Mouse (Mus musculus) MEL (cell line): ENCODE measurements around the gene Naa80. TPM values are rescaled to one million over a fixed set of nuclear protein-coding genes. Genes with fewer than 3 reads are reported as not detected.

ENCODE experiments used
- DNase-seq: peaks from one replicate; pipeline ENCODE4 v3.0.0; 2011; ENCODE audit warnings: low read depth, low spot score
- H3K27ac ChIP-seq: 2 replicates; pipeline ENCODE4 v1.5.1; 2012; ENCODE audit warnings: low read depth, mild to moderate bottlenecking, control low read depth, low read length, moderate library complexity; ENCODE audit not compliant: control insufficient read depth
- H3K27me3 ChIP-seq, 2 experiments: fragments of 150-350 bp in 1 of 2; sonication (generic) in 1 of 2; 2 replicates each; pipeline ENCODE4 v1.6.1; 2012; ENCODE audit warnings: low read length in 2 of 2, mild to moderate bottlenecking in 2 of 2, improper control_type of control experiment in 1 of 2, moderate library complexity in 1 of 2; ENCODE audit not compliant: insufficient read depth in 2 of 2, control insufficient read depth in 1 of 2
- H3K36me3 ChIP-seq, 2 experiments: 2 replicates each; pipeline ENCODE4 v1.6.1; 2012 to 2014; ENCODE audit warnings: low read length in 2 of 2, improper control_type of control experiment in 1 of 2, inconsistent platforms in 1 of 2, mild to moderate bottlenecking in 1 of 2; ENCODE audit not compliant: insufficient read depth in 2 of 2, control insufficient read depth in 1 of 2
- H3K4me1 ChIP-seq, 2 experiments: fragments of 150-350 bp in 1 of 2; sonication (generic) in 1 of 2; 2 replicates each; pipeline ENCODE4 v1.6.1; 2012; ENCODE audit warnings: low read length in 2 of 2, improper control_type of control experiment in 1 of 2, mild to moderate bottlenecking in 1 of 2; ENCODE audit not compliant: insufficient read depth in 2 of 2, control insufficient read depth in 1 of 2
- H3K4me3 ChIP-seq, 2 experiments: fragments of 150-350 bp in 1 of 2; sonication (generic) in 1 of 2; 2 replicates each; pipeline ENCODE4 v1.5.1; 2012; ENCODE audit warnings: low read depth in 2 of 2, low read length in 2 of 2, mild to moderate bottlenecking in 2 of 2, moderate library complexity in 2 of 2, control low read depth in 1 of 2, improper control_type of control experiment in 1 of 2; ENCODE audit not compliant: control insufficient read depth in 1 of 2, insufficient read depth in 1 of 2
- H3K79me2 ChIP-seq: 2 replicates; pipeline ENCODE4 v1.6.1; 2012; ENCODE audit warnings: mild to moderate bottlenecking, low read length, moderate library complexity; ENCODE audit not compliant: control insufficient read depth, poor library complexity, insufficient read depth
- H3K9ac ChIP-seq: 2 replicates; pipeline ENCODE4 v1.6.1; 2012; ENCODE audit warnings: low read depth, mild to moderate bottlenecking, control low read depth, low read length, moderate library complexity; ENCODE audit not compliant: control insufficient read depth, poor library complexity, severe bottlenecking
- H3K9me3 ChIP-seq: fragments of 150-350 bp; sonication (generic); replicated peaks from 2 replicates; pipeline ENCODE4 v1.6.1; 2012; ENCODE audit warnings: mild to moderate bottlenecking, low read length, improper control_type of control experiment, moderate library complexity; ENCODE audit not compliant: insufficient read depth
- CHD1 ChIP-seq: IDR thresholded peaks from 2 replicates; pipeline ENCODE4 v1.6.1; 2012; ENCODE audit warnings: low read depth, mild to moderate bottlenecking, inconsistent platforms, low read length, improper control_type of control experiment
- CHD2 ChIP-seq: IDR thresholded peaks from 2 replicates; pipeline ENCODE4 v1.6.1; 2011; ENCODE audit warnings: low read length, improper control_type of control experiment
- CTCF ChIP-seq, 3 experiments: IDR thresholded peaks in 2 of 3; conservative IDR thresholded peaks in 1 of 3; 2 replicates each; pipeline ENCODE4 v1.5.1; 2011 to 2012; ENCODE audit warnings: low read length in 3 of 3, low read depth in 2 of 3, mild to moderate bottlenecking in 2 of 3, improper control_type of control experiment in 1 of 3, inconsistent platforms in 1 of 3, mixed read lengths in 1 of 3, moderate library complexity in 1 of 3; ENCODE audit not compliant: control insufficient read depth in 1 of 3, insufficient read depth in 1 of 3, poor library complexity in 1 of 3, severe bottlenecking in 1 of 3
- E2F4 ChIP-seq: IDR thresholded peaks from 2 replicates; pipeline ENCODE4 v1.6.1; 2011; ENCODE audit warnings: low read depth, low read length, improper control_type of control experiment, borderline replicate concordance
- ELF1 ChIP-seq: IDR thresholded peaks from 2 replicates; pipeline ENCODE4 v1.6.1; 2014; ENCODE audit warnings: low read depth, mild to moderate bottlenecking, inconsistent platforms, low read length, improper control_type of control experiment, moderate library complexity
- EP300 ChIP-seq, 2 experiments: IDR thresholded peaks; 2 replicates each; pipeline ENCODE4 v1.6.1; 2011; ENCODE audit warnings: improper control_type of control experiment in 2 of 2, low read length in 2 of 2, low read depth in 1 of 2, mild to moderate bottlenecking in 1 of 2
- HCFC1 ChIP-seq: IDR thresholded peaks from 2 replicates; pipeline ENCODE4 v1.6.1; 2012; ENCODE audit warnings: low read depth, mild to moderate bottlenecking, inconsistent platforms, low read length, improper control_type of control experiment, moderate library complexity
- KAT2A ChIP-seq: conservative IDR thresholded peaks from 2 replicates; pipeline ENCODE4 v1.6.1; 2012; ENCODE audit warnings: low read depth, low read length, improper control_type of control experiment, inconsistent platforms
- MAZ ChIP-seq: IDR thresholded peaks from 2 replicates; pipeline ENCODE4 v1.6.1; 2012; ENCODE audit warnings: low read depth, mild to moderate bottlenecking, inconsistent platforms, low read length, improper control_type of control experiment
- MEF2A ChIP-seq: IDR thresholded peaks from 2 replicates; pipeline ENCODE4 v1.6.1; 2014; ENCODE audit warnings: low read depth, mild to moderate bottlenecking, inconsistent platforms, low read length, improper control_type of control experiment; ENCODE audit not compliant: poor library complexity, insufficient replicate concordance, severe bottlenecking; ENCODE audit errors: extremely low read depth
- MXI1 ChIP-seq: IDR thresholded peaks from 2 replicates; pipeline ENCODE4 v1.6.1; 2011; ENCODE audit warnings: mild to moderate bottlenecking, low read depth, low read length, improper control_type of control experiment
- MYB ChIP-seq: IDR thresholded peaks from 2 replicates; pipeline ENCODE4 v1.6.1; 2011; ENCODE audit warnings: mild to moderate bottlenecking, low read depth, low read length, improper control_type of control experiment
- MYC ChIP-seq: IDR thresholded peaks from 2 replicates; pipeline ENCODE4 v1.6.1; 2011; ENCODE audit warnings: low read depth, mild to moderate bottlenecking, low read length, improper control_type of control experiment, moderate library complexity
- NELFE ChIP-seq: IDR thresholded peaks from 2 replicates; pipeline ENCODE4 v1.6.1; 2011; ENCODE audit warnings: low read depth, low read length, improper control_type of control experiment
- NRF1 ChIP-seq: IDR thresholded peaks from 2 replicates; pipeline ENCODE4 v1.6.1; 2014; ENCODE audit warnings: low read depth, mild to moderate bottlenecking, inconsistent platforms, low read length, improper control_type of control experiment, moderate library complexity; ENCODE audit not compliant: poor library complexity, insufficient read depth, severe bottlenecking
- POLR2AphosphoS5 ChIP-seq: IDR thresholded peaks from 2 replicates; pipeline ENCODE4 v1.6.1; 2012; ENCODE audit warnings: low read depth, borderline replicate concordance, mild to moderate bottlenecking, inconsistent platforms, low read length, moderate library complexity, mixed read lengths
- RAD21 ChIP-seq: IDR thresholded peaks from 2 replicates; pipeline ENCODE4 v1.6.1; 2011; ENCODE audit warnings: mild to moderate bottlenecking, low read depth, low read length, improper control_type of control experiment
- RCOR1 ChIP-seq: IDR thresholded peaks from 2 replicates; pipeline ENCODE4 v1.6.1; 2012; ENCODE audit warnings: low read depth, mild to moderate bottlenecking, inconsistent platforms, low read length, improper control_type of control experiment
- SIN3A ChIP-seq: IDR thresholded peaks from 2 replicates; pipeline ENCODE4 v1.6.1; 2012; ENCODE audit warnings: low read length, improper control_type of control experiment, inconsistent platforms
- SMC3 ChIP-seq: IDR thresholded peaks from 2 replicates; pipeline ENCODE4 v1.6.1; 2011; ENCODE audit warnings: low read depth, low read length, improper control_type of control experiment
- TAL1 ChIP-seq: IDR thresholded peaks from 2 replicates; pipeline ENCODE4 v1.6.1; 2012; ENCODE audit warnings: mild to moderate bottlenecking, inconsistent platforms, low read length, moderate library complexity, mixed read lengths
- TBP ChIP-seq: IDR thresholded peaks from 2 replicates; pipeline ENCODE4 v1.8.0; 2011; ENCODE audit warnings: low read depth, low read length, improper control_type of control experiment
- TCF12 ChIP-seq: IDR thresholded peaks from 2 replicates; pipeline ENCODE4 v1.6.1; 2014; ENCODE audit warnings: low read depth, mild to moderate bottlenecking, inconsistent platforms, low read length, improper control_type of control experiment, moderate library complexity
- UBTF ChIP-seq: IDR thresholded peaks from 2 replicates; pipeline ENCODE4 v1.6.1; 2012; ENCODE audit warnings: low read depth, mild to moderate bottlenecking, inconsistent platforms, low read length, improper control_type of control experiment, moderate library complexity, borderline replicate concordance; ENCODE audit not compliant: insufficient read depth
- USF1 ChIP-seq: IDR thresholded peaks from 2 replicates; pipeline ENCODE4 v1.6.1; 2014; ENCODE audit warnings: low read depth, mild to moderate bottlenecking, inconsistent platforms, low read length, improper control_type of control experiment, moderate library complexity
- ZKSCAN1 ChIP-seq: IDR thresholded peaks from 2 replicates; pipeline ENCODE4 v1.6.1; 2012; ENCODE audit warnings: low read depth, mild to moderate bottlenecking, inconsistent platforms, low read length, improper control_type of control experiment, moderate library complexity
- ZNF384 ChIP-seq: IDR thresholded peaks from 2 replicates; pipeline ENCODE4 v1.6.1; 2012; ENCODE audit warnings: low read depth, mild to moderate bottlenecking, inconsistent platforms, low read length, improper control_type of control experiment
- polyA plus RNA-seq, 2 experiments: library from polyadenylated mRNA; stranded (reverse) in 1 of 2; unstranded in 1 of 2; fragments of >175 nt in 1 of 2; fragments of >200 nt in 1 of 2; gene quantifications; 2 replicates each; pipeline versions ENCODE4 v1.2.1 to v1.2.4; 2012; ENCODE audit warnings: low replicate concordance in 2 of 2, low read depth in 1 of 2; ENCODE audit not compliant: insufficient read length in 2 of 2, insufficient read depth in 1 of 2, missing spikeins in 1 of 2
- total RNA-seq: library from RNA; depleted of rRNA; stranded (reverse); fragments of 300-350 nt; gene quantifications from 2 replicates; pipeline ENCODE4 v1.2.3, GENCODE M21; 2012

Gene Naa80
- total and polyA plus RNA-seq, 3 experiments, result 14.3 to 74.0 TPM; not detected in 1

- Histone ChIP-seq H3K36me3 (peaks cover 0 to 11% of the 10 kb centered on the region in 2 experiments; a peak in 3 of 4 replicates), H3K4me3 (peak overlapping the region; percentile 65 to 85), H3K4me1 (peaks cover 3 to 23% of the 10 kb centered on the region in 2 experiments; a peak in 3 of 4 replicates), H3K79me2 (peaks cover 2% of the 10 kb centered on the region; the same call in 1 of the 2 replicates), H3K27me3 (no peaks in the 10 kb centered on the region), H3K9ac (peak overlapping the region; percentile 84), H3K9me3 (no peaks in the 10 kb centered on the region), H3K27ac (no peak overlapping the region)
- no peak for TF ChIP-seq TAL1
- no peak for TF ChIP-seq CHD1
- 0 out of 2 replicates have a peak, but pooled peaks have one; percentile 1 for TF ChIP-seq UBTF
- TF ChIP-seq ELF1, result no peak
- no peak for TF ChIP-seq RAD21
- DNase-seq, result peak; percentile 34
Measured at GRCm38 (mm10) chr9:107611456-107612190, 32.9 kb downstream of the Naa80 start.

- H3K27me3 ChIP-seq, result no peaks in the 10 kb centered on the region
- H3K79me2 ChIP-seq, result peaks cover 2% of the 10 kb centered on the region; the same call in 1 of the 2 replicates
- H3K9ac ChIP-seq, result peak overlapping the region; percentile 84
- H3K4me1 ChIP-seq, result peaks cover 3 to 22% of the 10 kb centered on the region in 2 experiments; a peak in 3 of 4 replicates
- H3K27ac ChIP-seq, result peak overlapping the region; percentile 54
- H3K36me3 ChIP-seq, result peaks cover 0 to 11% of the 10 kb centered on the region in 2 experiments; a peak in 3 of 4 replicates
- peak overlapping the region; percentile 67 to 85 for H3K4me3 ChIP-seq
- H3K9me3 ChIP-seq, result no peaks in the 10 kb centered on the region
- DNase-seq, result peak; percentile 95
- TF ChIP-seq EP300 (IDR thresholded peaks at IDR 0.05; ENCODE audit: low read depth in 1 of 2, low read length in 2 of 2), result 0 out of 4 replicates have a peak, but pooled peaks of 1 of the 2 experiments have one; percentile 7
- peak; percentile 54; the same call in 1 of the 2 replicates for TF ChIP-seq TCF12
- peak; percentile 35; the same call in 1 of the 2 replicates for TF ChIP-seq NRF1
- peak; percentile 67 for TF ChIP-seq USF1
- peak; percentile 64; the same call in 1 of the 2 replicates for TF ChIP-seq MXI1
- TF ChIP-seq SMC3, result peak; percentile 62
- TF ChIP-seq POLR2AphosphoS5, result no peak
- TF ChIP-seq KAT2A, result no peak
- no peak for TF ChIP-seq CHD2
- no peak for TF ChIP-seq MYB
- TF ChIP-seq MEF2A, result no peak
- TF ChIP-seq RCOR1, result no peak
- TF ChIP-seq TBP, result peak; percentile 27; the same call in 1 of the 2 replicates
- TF ChIP-seq TAL1, result no peak
- TF ChIP-seq UBTF, result peak; percentile 85; the same call in 1 of the 2 replicates
- peak; percentile 86 to 98 (median 96) for TF ChIP-seq CTCF (IDR thresholded peaks at IDR 0.05 in 2 of 3, conservative IDR thresholded peaks at IDR 0.05 in 1 of 3; ENCODE audit: control insufficient read depth in 1 of 3, insufficient read depth in 1 of 3, low read depth in 2 of 3, low read length in 3 of 3, poor library complexity in 1 of 3, severe bottlenecking in 1 of 3)
- TF ChIP-seq HCFC1, result peak; percentile 72
- no peak for TF ChIP-seq E2F4
- no peak for TF ChIP-seq ZNF384
- TF ChIP-seq MYC, result no peak
- peak; percentile 34; the same call in 1 of the 2 replicates for TF ChIP-seq MAZ
- TF ChIP-seq SIN3A, result peak; percentile 80
- TF ChIP-seq ZKSCAN1, result no peak
- peak; percentile 73 for TF ChIP-seq ELF1
- TF ChIP-seq NELFE, result peak; percentile 49
Measured at GRCm38 (mm10) chr9:107612191-107612944, 33.7 kb downstream of the Naa80 start.
